Mouse (Mus musculus): ENCODE results near the gene Usp35. TPM values are rescaled to one million over a fixed set of nuclear protein-coding genes. Genes with fewer than 3 reads are reported as not detected.

Usp35 gene
- polyA plus RNA-seq, 1 experiment = 7.7 TPM

- DNase-seq (ENCODE audit: low read depth) = no peak
Observed at GRCm38 (mm10) chr7:97346111-97346821, 14.4 kb upstream of the Usp35 start.

- DNase-seq (ENCODE audit: low read depth) = no peak
Observed at GRCm38 (mm10) chr7:97345229-97345871, 13.5 kb upstream of the Usp35 start.

- no peak for DNase-seq (ENCODE audit: low read depth)
Observed at GRCm38 (mm10) chr7:97344655-97345054, 12.8 kb upstream of the Usp35 start.

- no peak for DNase-seq (ENCODE audit: low read depth)
Observed at GRCm38 (mm10) chr7:97342961-97343360, 11.1 kb upstream of the Usp35 start.

- no peak for DNase-seq (ENCODE audit: low read depth)
Observed at GRCm38 (mm10) chr7:97340907-97341849, 9.4 kb upstream of the Usp35 start.

GRCm38 (mm10) chr7:97339623-97340022, 7.8 kb upstream of the Usp35 start:
- DNase-seq (ENCODE audit: low read depth) = no peak

GRCm38 (mm10) chr7:97338593-97338992, 6.8 kb upstream of the Usp35 start:
- no peak for DNase-seq (ENCODE audit: low read depth)

GRCm38 (mm10) chr7:97336678-97337077, 4.9 kb upstream of the Usp35 start:
- DNase-seq (ENCODE audit: low read depth) = no peak

- DNase-seq (ENCODE audit: low read depth) = no peak
Observed at GRCm38 (mm10) chr7:97334406-97334805, 2.6 kb upstream of the Usp35 start.

GRCm38 (mm10) chr7:97333113-97333898, 1.5 kb upstream of the Usp35 start:
- no peak for DNase-seq (ENCODE audit: low read depth)

- DNase-seq (ENCODE audit: low read depth) = no peak
Observed at GRCm38 (mm10) chr7:97332667-97333041, 834 bp upstream of the Usp35 start.

- DNase-seq (ENCODE audit: low read depth) = no peak
Observed at GRCm38 (mm10) chr7:97330931-97331645, 732 bp downstream of the Usp35 start.

GRCm38 (mm10) chr7:97329676-97330075, 2.1 kb downstream of the Usp35 start:
- DNase-seq (ENCODE audit: low read depth) = no peak

- DNase-seq (ENCODE audit: low read depth) = no peak
Observed at GRCm38 (mm10) chr7:97328891-97329588, 2.8 kb downstream of the Usp35 start.

GRCm38 (mm10) chr7:97327376-97327775, 4.4 kb downstream of the Usp35 start:
- no peak for DNase-seq (ENCODE audit: low read depth)

- DNase-seq (ENCODE audit: low read depth) = no peak
Observed at GRCm38 (mm10) chr7:97325156-97325985, 6.4 kb downstream of the Usp35 start.

- DNase-seq (ENCODE audit: low read depth) = no peak
Observed at GRCm38 (mm10) chr7:97324342-97324741, 7.5 kb downstream of the Usp35 start.

- DNase-seq (ENCODE audit: low read depth) = no peak
Observed at GRCm38 (mm10) chr7:97317706-97318105, 14.1 kb downstream of the Usp35 start.

GRCm38 (mm10) chr7:97315656-97316055, 16.2 kb downstream of the Usp35 start:
- DNase-seq (ENCODE audit: low read depth) = no peak
